Mouse (Mus musculus): ENCODE data around the gene Serpini2.
"Not testable (repeated sequence)": the region's sequence is repeated elsewhere in the genome, so short reads cannot be mapped to it uniquely, and the experiment has no call there.

Gene Serpini2

DNA sequence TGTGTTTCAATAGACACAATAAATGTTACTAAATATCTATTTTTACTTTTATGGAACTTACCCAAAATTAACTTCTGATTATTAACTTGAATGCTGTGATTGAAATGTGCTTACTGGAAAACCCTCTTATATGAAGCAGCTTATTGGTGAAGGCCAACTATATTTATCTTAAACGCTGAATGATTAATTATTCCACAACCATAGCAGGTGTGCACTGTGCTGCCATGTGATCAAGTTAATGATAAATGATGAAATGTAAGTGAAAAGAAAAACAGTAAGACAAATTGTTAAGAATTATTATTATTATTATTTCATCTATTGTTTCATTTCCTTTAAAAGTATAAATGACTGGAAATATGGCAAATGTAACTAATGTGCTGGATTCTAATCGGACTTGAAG is at the start of gene Serpini2:
Gene Serpini2 (minus strand): TSS at position 101 of the 400 bp plus-strand sequence.
- DNase-seq (ENCODE audit: low read depth in 2 of 2, low spot score in 2 of 2) = no peak

DNA sequence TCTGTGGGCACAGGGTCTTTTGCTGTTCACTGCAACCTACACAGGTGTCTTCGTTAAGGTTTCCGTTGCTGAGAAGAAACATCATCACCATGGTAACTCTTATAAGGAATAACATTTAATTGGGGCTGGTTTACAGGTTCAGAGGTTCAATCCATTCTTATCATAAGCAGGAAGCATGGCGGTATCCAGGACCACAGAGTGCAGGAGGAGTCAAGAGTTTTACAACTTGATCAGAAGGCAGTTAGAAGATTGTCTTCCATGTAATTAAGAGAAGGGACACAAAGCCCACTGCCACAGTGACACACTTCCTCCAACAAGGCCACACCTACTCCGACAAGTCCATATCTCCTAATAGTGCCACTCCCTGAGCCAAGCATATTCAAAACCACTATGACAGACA is 39.0 kb upstream of the Serpini2 start:
- no peak for DNase-seq (ENCODE audit: low read depth in 2 of 2, low spot score in 2 of 2)

DNA sequence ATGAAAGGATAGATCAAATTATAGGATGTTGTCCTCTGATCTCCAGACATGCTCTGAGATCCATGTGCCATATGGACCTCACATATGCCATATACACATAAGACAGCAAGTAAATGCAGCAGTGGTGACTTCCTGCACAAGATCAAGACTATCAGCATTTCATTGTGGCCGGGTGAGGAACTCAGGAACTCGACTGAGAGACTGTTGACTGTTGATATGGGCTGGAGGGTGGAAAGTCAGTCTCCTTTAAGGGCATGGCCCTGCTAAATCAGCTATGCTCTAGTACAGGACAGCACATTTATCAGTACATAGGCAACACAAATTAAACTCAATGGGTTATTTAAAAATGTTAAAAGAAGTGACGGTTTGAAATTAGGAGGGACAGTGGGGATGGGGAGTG is 38.4 kb upstream of the Serpini2 start:
- DNase-seq (ENCODE audit: low read depth in 2 of 2, low spot score in 2 of 2) = no peak

DNA sequence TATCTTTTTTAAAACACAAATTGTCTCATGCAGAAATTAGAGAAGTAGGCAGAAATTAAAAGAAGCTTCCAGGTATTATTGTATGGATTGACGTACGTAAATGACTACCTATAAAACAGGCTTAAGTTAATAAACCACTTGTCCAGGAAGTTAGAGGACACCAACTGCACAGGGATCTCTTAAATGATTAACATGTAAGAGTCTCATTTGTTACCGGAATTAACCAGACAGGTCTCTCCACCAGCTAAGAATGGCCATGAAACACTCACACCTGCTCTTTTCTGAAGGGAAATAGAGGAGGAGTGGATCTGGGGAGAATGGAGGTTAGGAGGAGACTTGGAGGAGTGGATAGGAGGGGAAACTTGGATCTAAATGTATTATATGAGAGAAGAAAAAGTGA is 35.7 kb upstream of the Serpini2 start:
- no peak for DNase-seq (ENCODE audit: low read depth in 2 of 2, low spot score in 2 of 2)

DNA sequence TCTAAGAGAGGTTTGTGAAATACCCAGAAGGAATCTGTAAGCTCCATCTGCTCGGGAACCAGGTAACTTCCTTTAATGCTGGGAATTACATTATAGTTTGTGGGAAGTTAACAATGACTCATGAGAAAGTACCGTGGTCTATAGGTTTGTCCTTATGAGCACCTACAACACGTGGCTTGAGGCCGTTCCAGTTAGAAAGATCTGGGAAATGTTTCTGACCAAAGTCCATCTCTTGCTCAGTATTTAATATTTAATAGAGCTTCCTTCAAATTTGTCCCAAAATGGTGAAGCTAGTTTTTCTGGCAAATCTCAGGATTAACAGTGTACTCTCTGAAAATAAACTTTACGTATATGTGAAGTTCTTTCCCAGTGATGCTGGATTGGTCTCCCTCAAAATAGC is 34.7 kb upstream of the Serpini2 start:
- DNase-seq (ENCODE audit: low read depth in 2 of 2, low spot score in 2 of 2) = no peak

DNA sequence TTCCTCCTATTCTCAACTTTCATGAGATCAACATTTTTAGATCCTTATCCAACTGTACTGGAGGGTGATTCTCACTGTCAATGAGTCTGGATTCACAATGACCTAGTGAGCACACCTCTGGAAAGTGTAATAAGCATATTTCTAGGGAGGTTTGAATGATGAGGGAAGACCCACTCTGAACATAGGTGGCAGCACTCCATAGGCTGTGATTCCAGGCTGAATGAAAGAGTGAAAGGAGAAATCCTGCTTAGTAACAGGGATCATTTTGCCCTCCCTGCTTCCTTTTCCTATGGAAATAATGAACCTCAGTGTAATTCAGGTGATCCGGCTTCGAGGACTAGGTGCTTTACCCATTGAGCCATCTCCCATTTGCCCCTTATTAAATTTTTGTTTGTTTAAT is 31.2 kb upstream of the Serpini2 start:
- no peak for DNase-seq (ENCODE audit: low read depth in 2 of 2, low spot score in 2 of 2)

DNA sequence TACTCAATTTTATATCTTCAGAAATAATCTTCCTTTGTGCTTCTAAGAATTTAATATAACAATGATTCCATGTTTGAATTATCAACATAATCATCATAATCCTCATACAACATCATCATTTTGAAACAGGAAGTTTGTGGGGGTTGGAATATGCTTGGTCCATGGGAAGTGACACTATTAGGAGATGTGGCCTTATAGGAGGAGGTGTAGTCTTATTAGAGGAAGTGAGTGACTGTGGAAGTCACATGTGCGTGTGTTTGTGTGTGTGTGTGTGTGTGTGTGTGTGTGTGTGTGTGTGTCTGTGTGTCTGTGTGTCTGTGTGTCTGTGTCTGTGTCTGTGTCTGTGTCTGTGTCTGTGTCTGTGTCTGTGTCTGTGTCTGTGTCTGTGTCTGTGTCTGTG is 29.6 kb upstream of the Serpini2 start:
- not testable (repeated sequence) for DNase-seq (ENCODE audit: low read depth in 2 of 2, low spot score in 2 of 2)

DNA sequence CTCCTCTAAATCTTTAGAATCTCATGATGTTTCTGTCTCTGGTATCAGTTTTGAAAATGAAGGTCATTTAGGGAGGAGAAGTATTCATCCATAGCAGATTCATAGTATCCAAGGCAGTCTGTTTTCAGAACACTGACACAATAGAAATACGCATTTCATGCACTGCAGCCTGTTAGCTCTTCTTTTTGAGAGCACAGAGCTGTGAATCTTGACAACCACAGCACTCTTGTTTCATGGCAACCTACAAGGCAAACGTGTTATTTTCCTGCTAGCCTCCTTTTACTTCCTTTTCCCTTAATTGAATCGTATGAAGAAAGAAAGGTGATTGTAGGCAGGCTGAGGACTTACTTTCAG is 27.9 kb upstream of the Serpini2 start:
- no peak for DNase-seq (ENCODE audit: low read depth in 2 of 2, low spot score in 2 of 2)

DNA sequence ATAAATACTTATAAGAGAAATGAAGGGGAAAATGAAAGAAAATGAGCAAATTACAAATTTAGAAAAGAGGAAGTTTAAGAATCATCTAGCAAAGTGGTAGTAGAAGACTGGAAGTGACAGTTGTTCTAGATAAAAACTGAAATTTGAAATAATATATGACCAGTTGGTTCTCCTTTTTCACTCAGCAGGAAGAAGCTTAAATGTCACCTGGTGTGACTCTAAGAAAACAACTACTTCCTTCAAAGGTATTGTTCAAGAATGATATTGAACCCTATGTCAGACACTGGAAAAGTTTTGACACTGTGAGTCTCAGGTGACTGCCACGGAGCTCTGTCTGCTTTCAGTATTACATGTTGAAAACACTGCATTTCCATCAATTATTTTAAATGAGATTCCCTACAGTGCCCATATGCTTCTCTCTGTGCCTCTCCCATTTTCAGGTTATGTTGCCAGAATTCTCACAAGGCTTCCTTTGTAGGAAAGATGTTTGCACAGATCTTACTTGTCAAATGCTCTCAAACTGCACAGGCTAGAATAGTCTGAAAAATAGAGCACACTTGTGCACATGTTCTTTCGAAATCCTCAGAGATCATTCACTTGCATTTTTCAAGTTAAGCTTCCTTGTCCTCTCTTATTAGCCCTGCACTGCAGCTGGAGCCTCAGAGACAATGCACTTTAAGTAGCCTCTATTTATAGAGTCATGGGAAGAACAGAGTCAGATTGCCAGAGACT is 27.3 kb upstream of the Serpini2 start:
- DNase-seq (ENCODE audit: low read depth in 2 of 2, low spot score in 2 of 2) = no peak

DNA sequence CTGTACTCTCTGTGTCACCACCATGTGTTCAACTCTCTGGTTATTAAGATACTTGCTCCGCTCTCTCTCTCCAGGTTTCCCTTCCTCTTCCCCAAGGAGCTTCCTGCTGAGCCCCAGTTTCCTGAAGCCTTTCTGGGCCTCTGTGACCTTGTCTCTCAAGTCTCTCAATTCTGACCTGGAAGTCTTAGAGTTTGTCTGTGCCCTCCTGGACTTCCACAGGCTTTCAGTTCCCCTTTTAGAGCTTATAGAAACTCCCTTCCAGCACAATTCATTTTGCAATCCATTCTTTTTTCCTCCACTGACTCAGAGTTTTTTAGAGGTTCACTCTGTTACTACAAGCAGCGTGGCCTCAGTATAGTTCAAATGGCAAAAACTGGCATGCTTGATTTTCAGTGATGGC is 23.4 kb upstream of the Serpini2 start:
- DNase-seq (ENCODE audit: low read depth in 2 of 2, low spot score in 2 of 2) = no peak

DNA sequence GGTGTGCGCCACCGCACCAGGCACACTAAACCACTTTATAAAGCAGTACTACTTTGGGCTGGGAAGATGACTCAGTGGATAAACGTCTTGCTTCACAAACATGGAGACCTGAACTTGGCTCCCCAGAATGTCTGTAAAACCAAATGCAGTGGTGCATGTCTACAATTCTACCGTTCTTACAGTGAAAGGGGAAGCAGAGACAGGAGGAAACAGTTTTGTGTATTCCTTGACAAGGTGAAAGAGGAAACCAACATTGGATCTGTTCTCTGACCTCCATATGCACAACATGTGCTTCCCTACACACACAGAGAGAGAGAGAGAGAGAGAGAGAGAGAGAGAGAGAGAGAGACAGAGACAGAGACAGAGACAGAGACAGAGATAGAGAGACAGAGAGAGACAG is 7.6 kb upstream of the Serpini2 start:
- DNase-seq (ENCODE audit: low read depth in 2 of 2, low spot score in 2 of 2) = no peak

DNA sequence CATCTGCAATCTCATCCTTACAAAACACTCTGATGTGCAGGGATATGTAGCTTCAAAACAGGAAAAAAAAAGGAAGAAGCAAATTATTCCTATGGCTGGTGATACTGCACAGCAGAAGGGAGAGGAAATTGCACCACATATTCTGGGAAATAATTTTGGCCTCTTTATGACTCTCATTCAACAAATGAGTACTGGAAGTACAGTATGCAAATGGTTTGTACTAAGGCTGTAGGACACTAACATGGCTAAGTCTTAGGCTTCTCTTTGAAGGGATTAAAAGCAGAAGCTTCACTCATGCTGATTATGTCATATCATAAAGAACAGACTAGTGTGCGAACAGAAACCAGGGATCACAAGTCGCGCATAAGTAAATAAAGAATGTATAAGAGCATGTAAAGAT is 6.6 kb upstream of the Serpini2 start:
- DNase-seq (ENCODE audit: low read depth in 2 of 2, low spot score in 2 of 2) = no peak

DNA sequence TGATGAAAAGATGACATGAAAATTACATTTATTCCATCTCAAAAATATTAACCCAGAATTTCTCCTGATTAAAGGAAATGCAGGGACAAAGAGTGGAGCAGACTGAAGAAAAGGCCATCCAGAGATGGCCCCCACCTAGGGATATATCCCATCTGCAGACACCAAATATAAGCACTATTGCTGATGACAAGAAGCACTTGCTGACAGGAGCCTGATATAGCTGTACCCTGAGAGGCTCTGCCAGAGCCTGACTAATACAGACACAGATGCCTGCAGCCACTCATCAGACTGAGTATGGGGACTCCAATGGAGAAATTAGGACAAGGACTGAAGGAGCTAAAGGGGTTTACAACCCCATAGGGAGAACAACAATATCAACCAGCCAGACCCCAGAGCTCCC is 5.2 kb upstream of the Serpini2 start:
- DNase-seq (ENCODE audit: low read depth in 2 of 2, low spot score in 2 of 2) = no peak

DNA sequence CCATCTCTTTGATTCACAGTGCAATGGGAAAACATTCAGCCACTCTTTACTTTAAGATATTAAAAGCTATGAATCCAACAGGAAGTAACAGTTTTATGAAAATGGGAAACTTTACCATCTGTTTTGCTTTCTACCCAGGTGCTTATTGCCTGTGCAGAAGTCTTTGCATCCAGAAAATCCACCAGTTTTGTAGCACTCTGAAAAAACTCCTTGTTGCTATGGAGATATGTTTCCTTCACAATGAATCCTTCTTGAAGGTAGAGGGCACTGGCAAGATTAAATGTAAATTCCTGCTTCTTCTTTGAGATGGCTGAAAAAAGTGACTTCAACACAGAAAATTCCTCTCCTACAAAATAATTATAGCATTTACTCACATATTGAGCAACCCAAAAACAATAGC is 10.5 kb downstream of the Serpini2 start:
- DNase-seq (ENCODE audit: low read depth in 2 of 2, low spot score in 2 of 2) = no peak

DNA sequence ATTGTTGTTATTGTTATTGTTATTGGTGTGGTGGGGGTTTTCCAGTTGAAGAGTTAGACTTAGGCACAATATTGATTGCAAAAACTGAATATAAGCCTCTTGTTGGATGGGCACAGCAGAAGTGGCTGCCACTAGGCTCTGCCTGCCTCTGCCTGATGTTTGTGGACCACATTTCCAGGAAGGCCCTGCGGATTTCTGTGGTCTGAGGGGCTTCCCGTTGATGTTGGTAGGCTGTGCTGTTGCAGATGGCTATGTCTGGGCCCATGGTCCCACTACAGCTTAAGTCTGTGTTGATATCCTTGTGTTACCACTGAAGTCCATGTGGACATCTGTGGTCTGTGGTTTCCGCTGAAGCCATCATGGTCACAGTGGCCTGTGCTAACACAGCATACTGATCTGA is 50.2 kb downstream of the Serpini2 start:
- DNase-seq (ENCODE audit: low read depth in 2 of 2, low spot score in 2 of 2) = no peak

DNA sequence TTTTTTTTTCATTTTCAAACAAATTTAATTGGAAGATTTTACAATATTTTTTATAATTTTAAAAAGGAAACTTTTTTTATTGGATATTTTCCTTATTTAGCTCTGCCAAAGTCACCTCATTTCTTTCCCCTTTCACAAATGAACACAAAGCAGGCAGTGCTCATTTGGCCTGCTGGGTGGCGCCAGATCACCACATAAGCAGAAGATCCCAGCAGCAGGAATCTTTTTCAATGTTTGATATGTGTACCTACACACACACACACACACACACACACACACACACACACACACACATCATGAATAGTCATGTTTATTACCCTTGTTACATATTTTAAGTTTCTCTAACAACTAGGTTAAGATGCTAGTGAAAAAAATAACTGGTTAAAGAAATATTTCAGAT is 50.7 kb downstream of the Serpini2 start:
- DNase-seq (ENCODE audit: low read depth in 2 of 2, low spot score in 2 of 2) = peak in 1 of 2 experiments; percentile 6

DNA sequence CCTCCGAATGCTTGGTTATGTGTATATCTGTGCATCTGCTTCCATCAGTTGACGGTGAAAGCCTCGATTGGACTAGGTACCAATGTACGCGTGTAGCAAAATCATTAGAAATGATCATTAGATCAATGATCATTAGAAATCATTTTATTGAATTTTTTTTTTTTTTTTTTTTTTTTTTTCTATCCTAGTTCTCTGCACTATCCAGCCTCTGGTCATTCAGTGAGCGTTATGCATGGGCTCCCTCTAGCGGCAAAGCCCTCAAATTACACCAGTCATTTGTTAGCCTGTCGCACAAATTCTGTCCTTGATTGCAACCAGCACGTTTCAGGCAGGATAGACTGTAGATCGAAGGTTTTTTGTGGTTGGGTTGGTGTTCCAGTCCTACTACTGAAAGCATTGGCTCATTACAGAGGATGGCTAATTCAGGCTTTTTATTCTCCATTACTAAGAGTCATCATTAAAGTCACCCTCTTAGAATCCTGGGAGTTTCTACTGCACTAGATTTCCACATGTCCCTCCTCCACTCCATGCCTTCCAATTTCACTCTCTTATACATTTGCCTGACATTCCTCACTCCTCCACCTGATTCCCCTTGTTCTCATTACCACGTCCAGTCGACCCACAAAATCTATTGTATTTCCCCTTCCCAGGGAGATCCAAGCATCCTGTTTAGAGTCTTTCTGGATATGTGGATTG is 66.9 kb downstream of the Serpini2 start:
- peak; percentile 14 to 44 for DNase-seq (ENCODE audit: low read depth in 2 of 2, low spot score in 2 of 2)

All from CD8-positive naive resting alpha-beta T cell, adult 2 months (primary cell).